Mouse (Mus musculus): ENCODE measurements at regions not wholly inside any gene's neighbourhood (a gene's known extent, or its start where the extent isn't known, plus 50 kb on each side); places are given as distances from the start of the nearest gene placed in this dataset.

- Histone ChIP-seq H3K4me3 (replicated peaks; ENCODE audit: extremely low read depth, low read depth, low read length) (no peak overlapping the region), H3K4me1 (ENCODE audit: control insufficient read depth, insufficient read depth, low read length) (no peaks in the 10 kb centered on the region)
- WGBS = 26% methylated on average over 4 of the region's 4 CpGs
- no peak for DNase-seq
- no peak for TF ChIP-seq CTCF (IDR thresholded peaks at IDR 0.05; ENCODE audit: insufficient read depth, low read length)
- no peak for TF ChIP-seq POLR2A (IDR thresholded peaks at IDR 0.05; ENCODE audit: borderline replicate concordance, extremely low read depth, low read depth, low read length)
Observed at GRCm38 (mm10) chr19:6684921-6685320, 142.1 kb upstream of the Slc22a12 start.

- no peak for TF ChIP-seq POLR2A (IDR thresholded peaks at IDR 0.05; ENCODE audit: borderline replicate concordance, extremely low read depth, low read depth, low read length)
- TF ChIP-seq CTCF (IDR thresholded peaks at IDR 0.05; ENCODE audit: insufficient read depth, low read length) = no peak
- no peaks in the 10 kb centered on the region for H3K4me1 ChIP-seq (ENCODE audit: control insufficient read depth, insufficient read depth, low read length)
Observed at GRCm38 (mm10) chr19:6679392-6680307, 136.8 kb upstream of the Slc22a12 start.

GRCm38 (mm10) chr19:6677511-6677910, 134.7 kb upstream of the Slc22a12 start:
- Histone ChIP-seq H3K4me3 (replicated peaks; ENCODE audit: extremely low read depth, low read depth, low read length) (no peak overlapping the region), H3K4me1 (ENCODE audit: control insufficient read depth, insufficient read depth, low read length) (no peaks in the 10 kb centered on the region)
- no peak for TF ChIP-seq CTCF (IDR thresholded peaks at IDR 0.05; ENCODE audit: insufficient read depth, low read length)
- no peak for TF ChIP-seq POLR2A (IDR thresholded peaks at IDR 0.05; ENCODE audit: borderline replicate concordance, extremely low read depth, low read depth, low read length)
- WGBS = 75% methylated on average over 12 of the region's 12 CpGs
- no peak for DNase-seq

More at GRCm38 (mm10) chr19:6679392-6680307, 136.8 kb upstream of the Slc22a12 start:
- no peak overlapping the region for H3K4me3 ChIP-seq (replicated peaks; ENCODE audit: extremely low read depth, low read depth, low read length)
- DNase-seq = no peak
- 44% methylated on average over 12 of the region's 14 CpGs for WGBS

GRCm38 (mm10) chr19:6675586-6675985, 132.8 kb upstream of the Slc22a12 start:
- TF ChIP-seq CTCF (IDR thresholded peaks at IDR 0.05; ENCODE audit: insufficient read depth, low read length) = no peak
- TF ChIP-seq POLR2A (IDR thresholded peaks at IDR 0.05; ENCODE audit: borderline replicate concordance, extremely low read depth, low read depth, low read length) = no peak
- H3K4me1 ChIP-seq (ENCODE audit: control insufficient read depth, insufficient read depth, low read length) = no peaks in the 10 kb centered on the region
- no peak overlapping the region for H3K4me3 ChIP-seq (replicated peaks; ENCODE audit: extremely low read depth, low read depth, low read length)
- 51% methylated on average over 3 of the region's 3 CpGs for WGBS
- DNase-seq = no peak

GRCm38 (mm10) chr19:6671696-6672095, 128.9 kb upstream of the Slc22a12 start:
- H3K4me1 ChIP-seq (ENCODE audit: control insufficient read depth, insufficient read depth, low read length) = no peaks in the 10 kb centered on the region
- no peak overlapping the region for H3K4me3 ChIP-seq (replicated peaks; ENCODE audit: extremely low read depth, low read depth, low read length)
- no peak for DNase-seq
- TF ChIP-seq POLR2A (IDR thresholded peaks at IDR 0.05; ENCODE audit: borderline replicate concordance, extremely low read depth, low read depth, low read length) (no peak), CTCF (IDR thresholded peaks at IDR 0.05; ENCODE audit: insufficient read depth, low read length) (no peak)
- 75% methylated on average over 6 of the region's 6 CpGs for WGBS

GRCm38 (mm10) chr19:6669881-6670280, 127.0 kb upstream of the Slc22a12 start:
- WGBS = 54% methylated on average over 8 of the region's 8 CpGs
- TF ChIP-seq POLR2A (IDR thresholded peaks at IDR 0.05; ENCODE audit: borderline replicate concordance, extremely low read depth, low read depth, low read length) = no peak
- no peak for TF ChIP-seq CTCF (IDR thresholded peaks at IDR 0.05; ENCODE audit: insufficient read depth, low read length)
- no peak for DNase-seq

GRCm38 (mm10) chr19:6668545-6668944, 125.7 kb upstream of the Slc22a12 start:
- WGBS = 27% methylated on average over 2 of the region's 2 CpGs
- DNase-seq = no peak
- no peak overlapping the region for H3K4me3 ChIP-seq (replicated peaks; ENCODE audit: extremely low read depth, low read depth, low read length)
- peaks cover 1% of the 10 kb centered on the region; the same call in 1 of the 2 replicates for H3K4me1 ChIP-seq (ENCODE audit: control insufficient read depth, insufficient read depth, low read length)
- no peak for TF ChIP-seq CTCF (IDR thresholded peaks at IDR 0.05; ENCODE audit: insufficient read depth, low read length)

More at GRCm38 (mm10) chr19:6669881-6670280, 127.0 kb upstream of the Slc22a12 start:
- Histone ChIP-seq H3K4me3 (replicated peaks; ENCODE audit: extremely low read depth, low read depth, low read length) (no peak overlapping the region), H3K4me1 (ENCODE audit: control insufficient read depth, insufficient read depth, low read length) (no peaks in the 10 kb centered on the region)

- 62% methylated on average over 6 of the region's 6 CpGs for WGBS
- no peak for DNase-seq
- TF ChIP-seq POLR2A (IDR thresholded peaks at IDR 0.05; ENCODE audit: borderline replicate concordance, extremely low read depth, low read depth, low read length) = no peak
- TF ChIP-seq CTCF (IDR thresholded peaks at IDR 0.05; ENCODE audit: insufficient read depth, low read length) = no peak
- H3K4me3 ChIP-seq (replicated peaks; ENCODE audit: extremely low read depth, low read depth, low read length) = no peak overlapping the region
- peaks cover 2% of the 10 kb centered on the region; the same call in 1 of the 2 replicates for H3K4me1 ChIP-seq (ENCODE audit: control insufficient read depth, insufficient read depth, low read length)
Observed at GRCm38 (mm10) chr19:6666187-6666722, 123.4 kb upstream of the Slc22a12 start.

GRCm38 (mm10) chr19:6665264-6666054, 122.6 kb upstream of the Slc22a12 start:
- Histone ChIP-seq H3K4me3 (replicated peaks; ENCODE audit: extremely low read depth, low read depth, low read length) (no peak overlapping the region), H3K4me1 (ENCODE audit: control insufficient read depth, insufficient read depth, low read length) (peaks cover 2% of the 10 kb centered on the region; the same call in 1 of the 2 replicates)
- 62% methylated on average over 15 of the region's 15 CpGs for WGBS
- DNase-seq = no peak
- TF ChIP-seq POLR2A (IDR thresholded peaks at IDR 0.05; ENCODE audit: borderline replicate concordance, extremely low read depth, low read depth, low read length) (no peak), CTCF (IDR thresholded peaks at IDR 0.05; ENCODE audit: insufficient read depth, low read length) (no peak)
